Mouse (Mus musculus): ENCODE data around the gene Prkd2.

Gene Prkd2

DNA sequence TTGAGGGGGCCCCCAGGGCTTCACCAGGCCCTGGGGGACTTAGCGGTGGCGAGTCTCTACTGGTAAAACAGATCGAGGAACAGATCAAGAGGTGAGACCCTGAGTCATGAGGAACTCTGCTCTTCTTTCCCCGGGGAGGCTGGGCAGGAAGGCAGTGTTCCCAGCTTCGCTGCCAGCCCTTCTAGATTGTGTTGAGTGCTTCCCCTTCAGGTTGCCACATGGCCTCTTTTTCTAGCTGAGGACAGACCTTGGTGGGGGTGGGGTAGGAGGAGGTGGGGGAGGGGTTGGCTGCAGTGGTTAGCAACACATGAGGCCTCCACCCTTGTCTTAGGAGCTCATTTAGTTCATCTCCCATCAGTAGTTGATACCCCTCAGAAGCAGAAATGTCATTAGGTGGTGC lies 16.1 kb upstream of the Prkd2 start:
- no peak for DNase-seq (ENCODE audit: low read depth, low spot score)

- no peak for DNase-seq (ENCODE audit: low read depth, low spot score)
These were observed 15.4 kb upstream of the Prkd2 start for GRCm38 (mm10) chr7:16827274-16827673.

- no peak for DNase-seq (ENCODE audit: low read depth, low spot score)
These were observed 12.3 kb upstream of the Prkd2 start for GRCm38 (mm10) chr7:16830449-16830848.

DNA sequence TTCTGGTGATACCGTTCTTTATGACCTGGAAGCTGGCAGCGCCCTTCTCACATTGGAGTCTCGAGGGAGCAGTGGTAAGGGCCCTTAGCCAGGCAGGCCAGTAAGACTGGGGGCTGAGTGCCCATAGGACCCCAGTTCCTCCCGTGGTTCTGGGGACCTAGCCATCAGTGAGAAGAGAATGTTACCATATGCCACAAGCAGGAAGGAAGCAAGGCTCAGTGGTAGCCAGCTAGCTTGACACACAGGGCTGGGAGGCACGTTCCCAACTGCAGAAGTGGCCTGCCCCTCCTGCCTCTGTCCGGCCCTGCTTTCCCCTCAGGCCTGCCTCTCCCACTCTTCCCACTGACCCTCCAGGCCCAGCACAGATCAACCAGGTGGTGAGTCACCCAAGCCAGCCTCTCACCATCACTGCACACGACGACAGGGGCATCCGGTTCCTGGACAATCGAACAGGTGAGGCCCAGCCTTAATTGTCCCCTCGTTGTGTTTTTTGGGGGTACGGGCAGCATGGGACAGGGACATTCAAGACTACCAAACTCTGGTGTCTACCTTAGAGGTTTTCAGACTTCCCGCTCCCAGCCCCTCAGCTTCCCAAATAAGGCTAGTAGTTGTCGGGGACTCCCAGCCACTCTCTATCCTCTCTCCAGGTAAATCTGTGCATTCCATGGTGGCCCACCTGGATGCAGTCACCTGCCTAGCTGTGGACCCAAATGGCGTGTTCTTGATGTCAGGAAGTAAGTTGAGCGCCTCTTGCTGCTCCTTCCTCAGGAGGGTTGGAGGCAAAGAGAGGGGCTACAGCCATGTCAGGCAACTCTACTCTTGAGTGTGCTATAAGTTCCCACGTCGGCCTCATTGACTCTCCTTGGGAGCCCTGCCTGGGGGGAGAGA lies 4.5 kb upstream of the Prkd2 start:
- no peak for DNase-seq (ENCODE audit: low read depth, low spot score)

- DNase-seq (ENCODE audit: low read depth, low spot score), result no peak
These were observed 3.8 kb upstream of the Prkd2 start for GRCm38 (mm10) chr7:16838804-16839426.

DNA sequence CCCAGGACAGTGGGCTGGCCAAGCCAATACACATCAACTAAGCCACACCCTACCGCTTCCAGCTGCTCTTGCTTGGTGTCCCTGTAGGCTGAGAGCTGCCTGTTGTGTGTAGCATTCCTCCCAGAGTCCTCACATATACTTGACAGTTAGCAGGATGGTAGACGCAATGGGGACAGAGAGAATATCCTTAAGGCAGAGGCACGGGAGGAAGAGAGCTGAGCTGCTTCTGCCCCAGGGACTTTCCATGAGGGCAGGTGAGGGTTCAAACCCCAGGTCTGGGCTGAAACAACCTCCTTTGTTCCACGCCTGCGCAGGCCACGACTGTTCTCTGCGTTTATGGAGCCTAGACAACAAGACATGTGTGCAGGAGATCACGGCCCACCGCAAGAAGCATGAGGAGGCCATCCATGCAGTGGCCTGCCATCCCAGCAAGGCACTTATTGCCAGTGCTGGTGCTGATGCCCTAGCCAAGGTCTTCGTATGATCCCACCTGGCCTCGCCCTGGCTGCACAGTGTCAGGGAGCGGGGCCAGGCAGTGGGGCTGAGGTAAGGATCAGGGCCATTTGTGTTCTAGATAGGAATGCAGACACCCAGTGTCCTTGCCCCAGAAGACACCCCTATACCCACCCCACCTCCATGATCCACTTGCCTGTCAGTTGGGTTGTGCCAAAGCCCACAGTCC lies 3.1 kb upstream of the Prkd2 start:
- DNase-seq (ENCODE audit: low read depth, low spot score), result no peak

DNA sequence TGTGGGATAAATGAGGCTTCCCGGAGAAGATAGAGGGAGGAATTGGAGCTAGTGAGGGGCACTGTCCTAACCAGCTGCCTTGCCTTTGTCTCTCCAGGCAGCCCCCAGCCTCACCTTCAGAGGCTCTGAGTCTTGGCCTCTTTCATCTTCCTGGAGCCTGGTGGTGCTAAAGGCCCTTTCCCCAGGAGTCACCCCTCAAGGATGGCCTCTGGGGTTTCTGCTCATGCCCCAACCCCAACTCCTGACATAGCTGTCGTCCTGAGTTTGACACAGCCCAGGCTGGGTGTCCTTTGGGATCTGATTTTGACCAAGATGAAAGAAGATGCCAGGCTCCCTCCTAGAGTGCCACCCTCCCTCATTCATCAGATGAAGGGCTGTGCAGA lies 2.6 kb upstream of the Prkd2 start:
- DNase-seq (ENCODE audit: low read depth, low spot score), result no peak

GRCm38 (mm10) chr7:16841078-16841477 lies 1.6 kb upstream of the Prkd2 start:
- no peak for DNase-seq (ENCODE audit: low read depth, low spot score)

DNA sequence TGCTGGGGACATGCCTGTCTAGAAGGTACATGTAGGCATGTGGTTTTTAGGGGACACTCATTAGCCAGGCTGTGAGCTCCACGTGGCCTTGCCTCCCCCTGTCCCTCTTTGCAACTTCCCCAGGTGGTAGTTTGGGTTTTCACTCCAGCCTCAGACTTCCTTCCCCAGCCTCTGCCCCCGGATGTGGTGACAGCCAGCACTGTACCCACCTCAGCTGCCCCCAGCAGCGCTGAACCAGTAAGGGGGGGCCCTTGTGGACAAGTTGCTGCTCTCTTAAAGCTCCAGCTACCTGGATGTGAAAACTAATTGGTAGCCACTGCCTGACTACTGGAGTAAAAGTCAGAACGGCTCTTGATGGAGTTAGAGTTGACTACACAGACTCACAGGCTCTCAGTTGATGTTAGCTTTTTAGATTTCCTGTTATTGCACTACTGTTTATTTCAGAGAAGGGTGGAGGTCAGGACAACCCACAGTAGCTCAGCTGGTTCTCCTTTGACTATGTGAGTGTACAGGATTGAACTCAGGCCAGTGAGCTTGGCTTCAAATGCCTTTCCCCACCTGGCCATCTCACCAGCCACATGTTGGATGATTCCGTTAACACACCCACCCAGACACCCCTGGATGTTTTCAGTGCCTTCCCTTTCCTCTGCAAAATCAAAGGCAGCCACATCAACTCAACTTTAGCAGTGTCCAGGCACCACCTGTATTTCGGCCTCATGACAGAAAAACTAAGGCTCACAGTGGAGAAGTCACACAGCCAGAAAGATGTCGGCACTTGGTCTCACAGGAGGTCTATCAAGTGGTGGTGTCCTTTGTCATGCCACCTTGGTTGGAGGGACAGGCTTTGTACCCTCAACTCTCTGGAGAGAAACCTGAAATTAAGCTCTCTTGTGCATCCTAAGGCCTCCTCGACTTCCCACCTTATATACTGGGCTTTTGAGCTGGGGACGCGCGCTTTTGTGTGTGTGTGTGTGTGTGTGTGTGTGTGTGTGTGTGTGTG lies 841 bp upstream of the Prkd2 start:
- no peak for DNase-seq (ENCODE audit: low read depth, low spot score)

DNA sequence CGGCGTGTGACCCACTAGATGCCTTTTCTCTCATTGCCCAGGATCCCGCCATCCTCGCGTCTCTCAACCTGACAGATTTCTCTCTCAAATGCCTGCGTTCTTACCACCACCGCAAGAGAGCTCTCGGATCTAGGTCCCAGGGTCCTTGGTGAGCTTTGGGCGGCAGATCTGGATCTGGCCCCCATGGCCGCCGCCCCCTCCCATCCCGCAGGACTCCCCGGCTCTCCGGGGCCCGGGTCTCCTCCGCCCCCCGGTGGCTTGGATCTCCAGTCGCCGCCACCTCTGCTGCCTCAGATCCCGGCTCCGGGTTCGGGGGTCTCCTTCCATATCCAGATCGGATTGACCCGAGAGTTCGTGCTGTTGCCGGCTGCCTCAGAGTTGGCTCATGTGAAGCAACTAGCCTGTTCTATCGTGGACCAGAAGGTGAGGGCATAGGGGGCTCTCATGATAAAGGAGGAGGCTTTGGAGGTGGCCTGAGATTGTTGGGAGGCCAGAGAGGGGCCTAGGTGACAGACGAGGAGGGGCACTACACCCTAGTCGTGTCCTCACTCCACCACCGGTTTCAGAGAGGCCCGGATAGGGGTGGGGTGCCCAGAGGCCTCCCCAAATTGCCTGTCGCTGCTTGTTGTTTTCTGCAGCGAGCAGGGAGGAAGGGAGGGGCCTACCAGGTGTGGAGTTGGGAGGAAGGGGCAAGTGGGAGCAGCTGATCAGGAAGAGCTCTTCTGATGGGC lies 904 bp downstream of the Prkd2 start:
- DNase-seq (ENCODE audit: low read depth, low spot score), result no peak

- DNase-seq (ENCODE audit: low read depth, low spot score), result no peak
These were observed 2.0 kb downstream of the Prkd2 start for GRCm38 (mm10) chr7:16844696-16845071.

DNA sequence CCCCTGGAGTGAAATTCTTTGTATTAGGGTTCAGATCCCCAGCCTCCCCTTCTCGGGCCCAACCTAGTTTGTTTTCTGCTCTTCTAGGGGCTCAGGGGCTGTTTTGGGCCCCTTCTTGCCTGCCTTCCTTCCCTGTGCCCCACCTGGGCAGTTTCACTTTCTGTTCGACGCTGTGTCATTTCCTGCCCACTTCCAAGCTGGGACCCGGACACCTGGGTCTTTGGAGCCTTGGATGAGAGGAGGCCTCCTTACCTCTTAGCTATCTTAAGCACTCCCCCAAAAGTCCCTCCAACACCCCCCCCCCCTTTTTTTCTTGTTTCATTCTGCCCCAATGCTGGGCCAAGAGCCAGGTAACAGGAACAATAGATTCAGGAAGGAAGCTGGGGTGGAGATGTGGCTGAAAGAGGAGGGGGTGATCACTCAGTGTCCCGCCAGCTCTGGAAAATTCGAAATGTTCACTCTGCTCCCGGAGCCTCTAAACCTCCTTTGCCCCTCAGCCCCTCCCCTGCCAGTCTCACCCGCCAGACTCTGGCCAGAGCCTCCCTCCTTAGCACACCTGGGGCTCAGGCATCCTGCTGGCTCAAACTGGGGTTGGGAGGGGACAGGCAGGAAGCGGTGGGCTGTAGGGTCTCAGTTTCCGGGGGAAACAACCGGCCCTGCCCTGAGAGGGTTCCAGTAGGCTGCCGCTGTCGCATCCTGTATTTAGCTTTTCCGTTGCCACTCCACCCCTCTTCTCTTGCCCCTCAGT lies 2.5 kb downstream of the Prkd2 start:
- no peak for DNase-seq (ENCODE audit: low read depth, low spot score)

DNA sequence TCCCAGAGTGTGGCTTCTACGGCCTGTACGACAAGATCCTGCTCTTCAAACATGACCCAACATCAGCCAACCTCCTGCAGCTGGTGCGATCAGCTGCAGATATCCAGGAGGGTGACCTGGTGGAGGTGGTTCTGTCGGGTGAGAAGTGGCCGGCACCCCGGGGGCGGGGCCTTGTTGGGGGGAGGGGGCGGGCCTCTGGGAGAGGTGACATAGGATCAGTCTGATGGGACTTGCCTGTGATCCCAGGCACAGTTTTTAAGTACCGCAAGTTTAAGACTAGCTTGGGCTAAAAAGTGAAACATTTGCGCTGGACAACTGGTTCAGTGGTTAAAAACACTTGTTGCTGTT lies 3.1 kb downstream of the Prkd2 start:
- no peak for DNase-seq (ENCODE audit: low read depth, low spot score)

DNA sequence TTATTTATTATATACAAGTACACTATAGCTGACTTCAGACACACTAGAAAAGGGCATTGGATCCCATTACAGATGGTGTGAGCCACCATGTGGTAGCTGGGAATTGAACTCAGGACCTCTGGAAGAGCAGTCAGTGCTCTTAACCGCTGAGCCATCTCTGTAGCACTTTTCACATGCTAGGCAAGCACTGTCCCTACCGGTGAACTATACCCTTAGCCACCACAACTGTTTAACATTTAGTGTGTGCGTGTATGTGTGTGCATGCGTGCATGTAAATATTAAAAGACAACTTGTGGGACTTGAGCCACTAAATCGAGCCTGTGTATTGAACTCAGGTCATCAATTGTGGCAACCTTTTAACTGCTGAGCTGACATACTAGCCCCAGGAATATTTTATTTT lies 4.1 kb downstream of the Prkd2 start:
- DNase-seq (ENCODE audit: low read depth, low spot score), result no peak

GRCm38 (mm10) chr7:16847507-16847906 lies 4.8 kb downstream of the Prkd2 start:
- no peak for DNase-seq (ENCODE audit: low read depth, low spot score)

GRCm38 (mm10) chr7:16848579-16848978 lies 5.9 kb downstream of the Prkd2 start:
- DNase-seq (ENCODE audit: low read depth, low spot score), result no peak

- DNase-seq (ENCODE audit: low read depth, low spot score), result no peak
These were observed 8.9 kb downstream of the Prkd2 start for GRCm38 (mm10) chr7:16851636-16852035.

- no peak for DNase-seq (ENCODE audit: low read depth, low spot score)
These were observed 10.7 kb downstream of the Prkd2 start for GRCm38 (mm10) chr7:16853302-16853831.

- DNase-seq (ENCODE audit: low read depth, low spot score), result no peak
These were observed 15.6 kb downstream of the Prkd2 start for GRCm38 (mm10) chr7:16858336-16858735.
